Mouse (Mus musculus) stomach, embryonic 15.5 days (tissue): ENCODE data around the gene A630076J17Rik. TPM values are rescaled to one million over a fixed set of nuclear protein-coding genes. Genes with fewer than 3 reads are reported as not detected.

Experiments
- polyA plus RNA-seq: library from polyadenylated mRNA; unstranded; fragments of >200 nt; fragmentation: Nextera tagmentation; extraction: Ambion mirVana; gene quantifications from 2 replicates; pipeline ENCODE4 v1.2.1, GENCODE M21; 2015

Gene A630076J17Rik
- polyA plus RNA-seq, 1 experiment from 2014 or later, result 0.64 TPM

Other genes starting within 250 kb of the A630076J17Rik start
- 1.1 and 1.2 TPM in 2 replicates for gene Kcna3, start 194.4 kb upstream of the A630076J17Rik start, polyA plus RNA-seq
- gene Kcna2, start 129.5 kb upstream of the A630076J17Rik start, polyA plus RNA-seq, result 0.09 and 0.14 TPM in 2 replicates
- gene Kcna10, start 47.6 kb upstream of the A630076J17Rik start, polyA plus RNA-seq, result not detected in 2 replicates
- gene Cym, start 8.9 kb upstream of the A630076J17Rik start, polyA plus RNA-seq, result 3,013 and 3,281 TPM in 2 replicates
- gene Prok1, start 9.1 kb downstream of the A630076J17Rik start, polyA plus RNA-seq, result 0.13 and 0.14 TPM in 2 replicates
- gene Lamtor5, start 48.2 kb downstream of the A630076J17Rik start, polyA plus RNA-seq, result 191 and 192 TPM in 2 replicates
- gene Slc16a4, start 60.6 kb downstream of the A630076J17Rik start, polyA plus RNA-seq, result 2.6 and 2.9 TPM in 2 replicates
- 13.9 and 14.6 TPM in 2 replicates for gene Rbm15, start 103.1 kb downstream of the A630076J17Rik start, polyA plus RNA-seq
- 0.10 TPM in 1 of 2 replicates, not detected in the other for gene Kcnc4, start 228.9 kb downstream of the A630076J17Rik start, polyA plus RNA-seq